Mouse (Mus musculus): ENCODE measurements around the gene Stxbp5.

- TF ChIP-seq CTCF (conservative IDR thresholded peaks at IDR 0.05 in 1 of 2, IDR thresholded peaks at IDR 0.05 in 1 of 2; ENCODE audit: low read depth in 2 of 2, low read length in 2 of 2) (no peak), ELF1 (IDR thresholded peaks at IDR 0.05; ENCODE audit: low read depth, low read length) (no peak), ZMIZ1 (IDR thresholded peaks at IDR 0.05; ENCODE audit: low read depth, low read length) (no peak), PAX5 (IDR thresholded peaks at IDR 0.05; ENCODE audit: low read length) (no peak), UBTF (IDR thresholded peaks at IDR 0.05; ENCODE audit: low read depth, low read length) (no peak; the same call in none of the 2 replicates), EP300 (IDR thresholded peaks at IDR 0.05; ENCODE audit: low read length) (no peak), POLR2A (IDR thresholded peaks at IDR 0.05; ENCODE audit: low read depth, low read length) (no peak), TCF12 (IDR thresholded peaks at IDR 0.05; ENCODE audit: low read depth, low read length) (no peak), BHLHE40 (IDR thresholded peaks at IDR 0.05; ENCODE audit: low read depth, low read length) (no peak), HCFC1 (IDR thresholded peaks at IDR 0.05; ENCODE audit: low read depth, low read length) (no peak), MAX (IDR thresholded peaks at IDR 0.05; ENCODE audit: low read length) (no peak)
These were observed 386 bp downstream of the Stxbp5 start for GRCm38 (mm10) chr10:9900315-9901070.
